Comparison of ENCODE assay signal across 9 mouse cellular contexts in the genomic region with DNA sequence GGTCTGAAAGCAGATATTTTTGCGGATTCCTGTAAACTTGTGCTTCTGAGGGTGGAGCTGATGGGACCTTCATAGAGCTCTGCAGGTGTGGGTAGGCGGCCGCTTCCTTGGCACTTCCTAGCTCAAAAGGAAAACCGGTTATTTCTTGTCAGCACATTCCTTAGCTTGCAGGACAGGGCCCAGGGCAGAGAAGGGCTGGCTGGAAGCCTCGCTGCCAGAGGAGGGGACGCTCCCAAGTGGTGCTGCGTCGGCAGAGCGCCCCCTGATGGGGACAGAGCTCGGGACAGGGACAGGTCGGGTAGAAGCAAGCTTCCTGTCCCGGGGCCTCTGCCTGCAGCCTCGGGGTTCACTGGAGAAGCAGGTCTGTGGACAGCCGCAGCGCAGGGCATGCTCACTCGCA. TPM values are rescaled to one million over a fixed set of nuclear protein-coding genes. Genes with fewer than 3 reads are reported as not detected.
DNase-seq lines count a peak whose midpoint lies in the region; ATAC-seq and TF ChIP-seq lines count a peak whose summit lies in the region.
"Had no signal": no experiment of that assay in that cellular context is flagged by ENCODE, and none has a peak within 500 bp of the region (broad histone marks: within the 10 kb centered on the region; RNA-seq: fewer than 3 reads in every experiment).

No protein-coding gene starts in this region.

- H3K27ac ChIP-seq in hindbrain, embryonic 16.5 days (ENCODE audit: low read depth, low read length), result no peak overlapping the region
- H3K27ac ChIP-seq in hindbrain, embryonic 14.5 days, result no peak overlapping the region
- peak overlapping the region; percentile 70 for H3K27ac ChIP-seq in embryonic facial prominence, embryonic 14.5 days (replicated peaks; ENCODE audit: low read depth, low read length)
- H3K27ac ChIP-seq in kidney, adult 2 months (ENCODE audit: insufficient read depth, low read depth, low read length), result no peak overlapping the region

- no peaks in the 10 kb centered on the region for H3K9me3 ChIP-seq in hindbrain, embryonic 16.5 days (ENCODE audit: control insufficient read depth, low read length)
- H3K9me3 ChIP-seq in hindbrain, embryonic 14.5 days (ENCODE audit: control insufficient read depth, low read length), result no peaks in the 10 kb centered on the region
- H3K9me3 ChIP-seq in embryonic facial prominence, embryonic 14.5 days (ENCODE audit: control insufficient read depth, low read length), result no peaks in the 10 kb centered on the region

- no peak; the same call in 1 of the 2 replicates for TF ChIP-seq CTCF in kidney, adult 2 months (conservative IDR thresholded peaks at IDR 0.05; ENCODE audit: insufficient read depth, insufficient read length, low read depth, low read length)

- no peak overlapping the region for H3K4me3 ChIP-seq in hindbrain, embryonic 16.5 days (ENCODE audit: low read length)
- H3K4me3 ChIP-seq in hindbrain, embryonic 14.5 days (replicated peaks; ENCODE audit: low read length), result no peak overlapping the region
- no peak overlapping the region for H3K4me3 ChIP-seq in embryonic facial prominence, embryonic 14.5 days (ENCODE audit: low read depth, low read length)
- no peak overlapping the region for H3K4me3 ChIP-seq in kidney, adult 2 months (ENCODE audit: insufficient read depth, low read depth, low read length)

- no peak overlapping the region for H3K4me2 ChIP-seq in hindbrain, embryonic 16.5 days (ENCODE audit: low read length)
- no peak overlapping the region for H3K4me2 ChIP-seq in hindbrain, embryonic 14.5 days (replicated peaks)
- H3K4me2 ChIP-seq in embryonic facial prominence, embryonic 14.5 days (ENCODE audit: low read depth, low read length), result peak overlapping the region; percentile 8; the same call in 1 of the 2 replicates

- H3K4me1 ChIP-seq in hindbrain, embryonic 16.5 days (ENCODE audit: control insufficient read depth, insufficient read depth, low read depth, low read length), result peaks cover 8% of the 10 kb centered on the region; the same call in 1 of the 2 replicates
- H3K4me1 ChIP-seq in hindbrain, embryonic 14.5 days (replicated peaks; ENCODE audit: control insufficient read depth, insufficient read depth, low read length), result no peaks in the 10 kb centered on the region
- H3K4me1 ChIP-seq in embryonic facial prominence, embryonic 14.5 days (ENCODE audit: control insufficient read depth, insufficient read depth, low read length), result peaks cover 13% of the 10 kb centered on the region
- peaks cover 4% of the 10 kb centered on the region; the same call in 1 of the 2 replicates for H3K4me1 ChIP-seq in kidney, adult 2 months (ENCODE audit: control insufficient read depth, insufficient read depth, low read length)

- no peak for DNase-seq in hindbrain, embryonic 14.5 days (ENCODE audit: low spot score)
- DNase-seq in adrenal gland, adult 2 months, result peak; percentile 32
- DNase-seq in embryonic facial prominence, embryonic 14.5 days (ENCODE audit: low spot score), result peak; percentile 79
- peak; percentile 78 for DNase-seq in kidney, adult 2 months
- peak; percentile 78 for DNase-seq in lung, postnatal 10 days
- peak; percentile 58 for DNase-seq in testis, postnatal 14 days (ENCODE audit: low spot score)

- 31% methylated on average over 16 of the region's 16 CpGs for WGBS in hindbrain, embryonic 16.5 days
- WGBS in hindbrain, embryonic 14.5 days, result 35% methylated on average over 16 of the region's 16 CpGs
- 26% methylated on average over 15 of the region's 16 CpGs for WGBS in embryonic facial prominence, embryonic 14.5 days
- WGBS in kidney, adult 2 months, result 29% methylated on average over 16 of the region's 16 CpGs

- H3K27me3 ChIP-seq in hindbrain, embryonic 16.5 days (replicated peaks; ENCODE audit: control insufficient read depth, insufficient read depth, low read length), result no peaks in the 10 kb centered on the region
- no peaks in the 10 kb centered on the region for H3K27me3 ChIP-seq in hindbrain, embryonic 14.5 days (ENCODE audit: control insufficient read depth, insufficient read depth, low read length)
- H3K27me3 ChIP-seq in embryonic facial prominence, embryonic 14.5 days (replicated peaks; ENCODE audit: control insufficient read depth, insufficient read depth, low read length), result no peaks in the 10 kb centered on the region
- H3K27me3 ChIP-seq in kidney, adult 2 months (replicated peaks; ENCODE audit: control insufficient read depth, insufficient read depth, low read length), result no peaks in the 10 kb centered on the region

- 0 out of 2 replicates have a peak, but pooled peaks have one; percentile 21 for ATAC-seq in hindbrain, embryonic 16.5 days
- ATAC-seq in hindbrain, embryonic 14.5 days (ENCODE audit: low FRiP score), result no peak
- peak; percentile 56 for ATAC-seq in embryonic facial prominence, embryonic 14.5 days (ENCODE audit: low read depth)
- ATAC-seq in erythroblast, adult 5-6 weeks (replicated peaks; ENCODE audit: low FRiP score, poor library complexity, severe bottlenecking), result no peak

- TF ChIP-seq POLR2A in kidney, adult 2 months (IDR thresholded peaks at IDR 0.05; ENCODE audit: low read depth, low read length), result no peak

- H3K36me3 ChIP-seq in hindbrain, embryonic 16.5 days (ENCODE audit: control insufficient read depth, insufficient read depth, low read length), result 0 out of 2 replicates have a peak, but pooled peaks cover 2% of the 10 kb centered on the region
- H3K36me3 ChIP-seq in hindbrain, embryonic 14.5 days (replicated peaks; ENCODE audit: control insufficient read depth, insufficient read depth), result peaks cover 21% of the 10 kb centered on the region
- peaks cover 17% of the 10 kb centered on the region for H3K36me3 ChIP-seq in embryonic facial prominence, embryonic 14.5 days (ENCODE audit: control insufficient read depth, insufficient read depth, low read length)
- H3K36me3 ChIP-seq in kidney, adult 2 months (ENCODE audit: control insufficient read depth, insufficient read depth, low read length), result peaks cover 1% of the 10 kb centered on the region; the same call in 1 of the 2 replicates

- H3K9ac ChIP-seq in hindbrain, embryonic 16.5 days (ENCODE audit: low read depth, low read length), result no peak overlapping the region
- no peak overlapping the region for H3K9ac ChIP-seq in hindbrain, embryonic 14.5 days
- no peak overlapping the region for H3K9ac ChIP-seq in embryonic facial prominence, embryonic 14.5 days (ENCODE audit: low read depth, low read length)

RNA-seq across cellular contexts. Expression of gene Gm35549, which starts 6.2 kb away (rescaled TPM):
- polyA plus RNA-seq in hindbrain, embryonic 16.5 days (2015; fragmentation: Nextera tagmentation; extraction: Ambion mirVana), result 0.63 TPM in 1 of 2 replicates, not detected in the other
- polyA plus RNA-seq in hindbrain, embryonic 14.5 days (2014; fragmentation: Nextera tagmentation; extraction: Ambion mirVana), result 0.56 and 0.95 TPM in 2 replicates
- not detected for total RNA-seq in adrenal gland, adult 2 months (2021)
- polyA plus RNA-seq in adrenal gland, adult 2 months (2012; rRNA removed), result not detected in 2 replicates
- 0.35 and 0.58 TPM in 2 replicates for polyA plus RNA-seq in embryonic facial prominence, embryonic 14.5 days (2014; fragmentation: Nextera tagmentation; extraction: Ambion mirVana)
- 0.16 TPM in 1 of 2 replicates, not detected in the other for polyA plus RNA-seq in kidney, adult 2 months (2012; rRNA removed)
- total RNA-seq in erythroblast, adult 5-6 weeks (2015; ENCODE audit: low replicate concordance), result not detected in 2 replicates
- total RNA-seq in erythroblast, adult 5-6 weeks (2017; ENCODE audit: low replicate concordance), result not detected in 2 replicates
- total RNA-seq: left cerebral cortex, postnatal 10 days had no signal

RNA-seq across cellular contexts. Expression of gene Zfp445, which starts 28.1 kb away (rescaled TPM):
- polyA plus RNA-seq in hindbrain, embryonic 16.5 days (2015; fragmentation: Nextera tagmentation; extraction: Ambion mirVana), result 88.3 and 102 TPM in 2 replicates
- 97.7 and 104 TPM in 2 replicates for polyA plus RNA-seq in hindbrain, embryonic 14.5 days (2014; fragmentation: Nextera tagmentation; extraction: Ambion mirVana)
- 100 to 1,000 TPM in 1 of 2 experiments, 10 to 100 TPM in 1; 71.4 to 109 TPM for total RNA-seq in adrenal gland, adult 2 months (2021)
- 15.5 and 30.5 TPM in 2 replicates for polyA plus RNA-seq in adrenal gland, adult 2 months (2012; rRNA removed)
- polyA plus RNA-seq in embryonic facial prominence, embryonic 14.5 days (2014; fragmentation: Nextera tagmentation; extraction: Ambion mirVana), result 53.3 and 60.4 TPM in 2 replicates
- 26.9 and 30.0 TPM in 2 replicates for polyA plus RNA-seq in kidney, adult 2 months (2012; rRNA removed)
- 16.7 TPM in 2 replicates for total RNA-seq in erythroblast, adult 5-6 weeks (2015; ENCODE audit: low replicate concordance)
- total RNA-seq in erythroblast, adult 5-6 weeks (2017; ENCODE audit: low replicate concordance), result 18.7 and 19.8 TPM in 2 replicates

RNA-seq across cellular contexts. Expression of gene Tcaim, which starts 32.3 kb away (rescaled TPM):
- polyA plus RNA-seq in hindbrain, embryonic 16.5 days (2015; fragmentation: Nextera tagmentation; extraction: Ambion mirVana), result 9.3 and 9.8 TPM in 2 replicates
- 8.3 and 10.2 TPM in 2 replicates for polyA plus RNA-seq in hindbrain, embryonic 14.5 days (2014; fragmentation: Nextera tagmentation; extraction: Ambion mirVana)
- 10 to 100 TPM; 19.2 to 23.5 TPM for total RNA-seq in adrenal gland, adult 2 months (2021)
- polyA plus RNA-seq in adrenal gland, adult 2 months (2012; rRNA removed), result 3.8 and 5.0 TPM in 2 replicates
- polyA plus RNA-seq in embryonic facial prominence, embryonic 14.5 days (2014; fragmentation: Nextera tagmentation; extraction: Ambion mirVana), result 6.1 and 7.2 TPM in 2 replicates
- polyA plus RNA-seq in kidney, adult 2 months (2012; rRNA removed), result 14.2 and 16.8 TPM in 2 replicates
- 0.19 and 0.84 TPM in 2 replicates for total RNA-seq in erythroblast, adult 5-6 weeks (2015; ENCODE audit: low replicate concordance)
- 1.3 and 1.7 TPM in 2 replicates for total RNA-seq in erythroblast, adult 5-6 weeks (2017; ENCODE audit: low replicate concordance)

RNA-seq across cellular contexts. Expression of gene Zkscan7, which starts 47.8 kb away (rescaled TPM):
- polyA plus RNA-seq in hindbrain, embryonic 16.5 days (2015; fragmentation: Nextera tagmentation; extraction: Ambion mirVana), result 3.9 and 4.5 TPM in 2 replicates
- 1.9 and 2.2 TPM in 2 replicates for polyA plus RNA-seq in hindbrain, embryonic 14.5 days (2014; fragmentation: Nextera tagmentation; extraction: Ambion mirVana)
- total RNA-seq in adrenal gland, adult 2 months (2021), result 1 to 10 TPM; 5.6 to 6.5 TPM
- polyA plus RNA-seq in adrenal gland, adult 2 months (2012; rRNA removed), result 2.0 and 4.0 TPM in 2 replicates
- 2.0 and 2.9 TPM in 2 replicates for polyA plus RNA-seq in embryonic facial prominence, embryonic 14.5 days (2014; fragmentation: Nextera tagmentation; extraction: Ambion mirVana)
- 5.2 and 6.5 TPM in 2 replicates for polyA plus RNA-seq in kidney, adult 2 months (2012; rRNA removed)
- total RNA-seq in erythroblast, adult 5-6 weeks (2015; ENCODE audit: low replicate concordance), result 0.77 TPM in 1 of 2 replicates, not detected in the other
- total RNA-seq in erythroblast, adult 5-6 weeks (2017; ENCODE audit: low replicate concordance), result not detected in 2 replicates

Comparison
In these comparisons a context has a peak if more than half of its experiments do, and no peak if none do; other contexts are left out.
1. ATAC-seq: peak in hindbrain, embryonic 16.5 days (single experiment) and embryonic facial prominence, embryonic 14.5 days (single experiment); none in hindbrain, embryonic 14.5 days (single experiment) and erythroblast, adult 5-6 weeks (single experiment).